Mouse (Mus musculus): Measurements from ENCODE around the gene 9230104L09Rik. TPM values are rescaled to one million over a fixed set of nuclear protein-coding genes. Genes with fewer than 3 reads are reported as not detected.
A peak's percentile ranks its signal among the peaks of the same experiment; 100 is the strongest.

Gene 9230104L09Rik
- polyA plus RNA-seq, 1 experiment from 2014 or later = not detected

- no peaks in the 10 kb centered on the region for H3K27me3 ChIP-seq (ENCODE audit: control insufficient read depth, insufficient read depth, low read length)
- H3K9me3 ChIP-seq (replicated peaks; ENCODE audit: control insufficient read depth, low read length) = no peaks in the 10 kb centered on the region
- no peaks in the 10 kb centered on the region for H3K36me3 ChIP-seq (ENCODE audit: control insufficient read depth, insufficient read depth, low read length)
- H3K9ac ChIP-seq (ENCODE audit: low read depth, low read length) = no peak overlapping the region
- H3K27ac ChIP-seq (ENCODE audit: low read depth, low read length) = no peak overlapping the region; the same call in 1 of the 2 replicates
- H3K4me1 ChIP-seq (ENCODE audit: control insufficient read depth, insufficient read depth, low read length) = no peaks in the 10 kb centered on the region
- peak; percentile 71; the same call in 1 of the 2 replicates for ATAC-seq (replicated peaks; ENCODE audit: insufficient number of reproducible peaks, low FRiP score, low TSS enrichment)
- H3K4me2 ChIP-seq = no peak overlapping the region
- no peak overlapping the region for H3K4me3 ChIP-seq (ENCODE audit: low read depth, low read length)
Measured at GRCm38 (mm10) chr2:148884738-148885137, 19.9 kb upstream of the 9230104L09Rik start.

GRCm38 (mm10) chr2:148879199-148879598 is 14.4 kb upstream of the 9230104L09Rik start:
- H3K9me3 ChIP-seq (replicated peaks; ENCODE audit: control insufficient read depth, low read length) = no peaks in the 10 kb centered on the region
- peak overlapping the region; percentile 55 for H3K27ac ChIP-seq (ENCODE audit: low read depth, low read length)
- 25% methylated on average over 1 of the region's 1 CpGs for WGBS (ENCODE audit: insufficient replicate concordance)
- no peak overlapping the region for H3K9ac ChIP-seq (ENCODE audit: low read depth, low read length)
- no peak overlapping the region for H3K4me2 ChIP-seq
- no peak overlapping the region for H3K4me3 ChIP-seq (ENCODE audit: low read depth, low read length)
- no peak for ATAC-seq (replicated peaks; ENCODE audit: insufficient number of reproducible peaks, low FRiP score, low TSS enrichment)
- H3K27me3 ChIP-seq (ENCODE audit: control insufficient read depth, insufficient read depth, low read length) = no peaks in the 10 kb centered on the region
- no peaks in the 10 kb centered on the region for H3K36me3 ChIP-seq (ENCODE audit: control insufficient read depth, insufficient read depth, low read length)
- H3K4me1 ChIP-seq (ENCODE audit: control insufficient read depth, insufficient read depth, low read length) = peaks cover 36% of the 10 kb centered on the region

- Histone ChIP-seq H3K4me1 (ENCODE audit: control insufficient read depth, insufficient read depth, low read length) (peaks cover 41% of the 10 kb centered on the region), H3K9ac (ENCODE audit: low read depth, low read length) (no peak overlapping the region), H3K4me3 (ENCODE audit: low read depth, low read length) (no peak overlapping the region), H3K27me3 (ENCODE audit: control insufficient read depth, insufficient read depth, low read length) (no peaks in the 10 kb centered on the region), H3K4me2 (no peak overlapping the region), H3K36me3 (ENCODE audit: control insufficient read depth, insufficient read depth, low read length) (no peaks in the 10 kb centered on the region), H3K27ac (ENCODE audit: low read depth, low read length) (peak overlapping the region; percentile 55), H3K9me3 (replicated peaks; ENCODE audit: control insufficient read depth, low read length) (no peaks in the 10 kb centered on the region)
- WGBS (ENCODE audit: insufficient replicate concordance) = 0% methylated on average over 2 of the region's 2 CpGs
- no peak for ATAC-seq (replicated peaks; ENCODE audit: insufficient number of reproducible peaks, low FRiP score, low TSS enrichment)
Measured at GRCm38 (mm10) chr2:148878641-148879130, 13.8 kb upstream of the 9230104L09Rik start.

GRCm38 (mm10) chr2:148877016-148877770 is 12.4 kb upstream of the 9230104L09Rik start:
- Histone ChIP-seq H3K27me3 (ENCODE audit: control insufficient read depth, insufficient read depth, low read length) (no peaks in the 10 kb centered on the region), H3K4me3 (ENCODE audit: low read depth, low read length) (no peak overlapping the region), H3K4me1 (ENCODE audit: control insufficient read depth, insufficient read depth, low read length) (peaks cover 55% of the 10 kb centered on the region), H3K9me3 (replicated peaks; ENCODE audit: control insufficient read depth, low read length) (no peaks in the 10 kb centered on the region), H3K9ac (ENCODE audit: low read depth, low read length) (no peak overlapping the region), H3K4me2 (no peak overlapping the region), H3K27ac (ENCODE audit: low read depth, low read length) (peak overlapping the region; percentile 7), H3K36me3 (ENCODE audit: control insufficient read depth, insufficient read depth, low read length) (no peaks in the 10 kb centered on the region)
- no peak for ATAC-seq (replicated peaks; ENCODE audit: insufficient number of reproducible peaks, low FRiP score, low TSS enrichment)
- WGBS (ENCODE audit: insufficient replicate concordance) = 21% methylated on average over 3 of the region's 3 CpGs

- Histone ChIP-seq H3K9ac (ENCODE audit: low read depth, low read length) (peak within 1 kb of the TSS; percentile 94), H3K4me3 (ENCODE audit: low read depth, low read length) (peak within 1 kb of the TSS; percentile 94), H3K27me3 (ENCODE audit: control insufficient read depth, insufficient read depth, low read length) (no peaks in the 10 kb centered on the region), H3K9me3 (replicated peaks; ENCODE audit: control insufficient read depth, low read length) (no peaks in the 10 kb centered on the region), H3K4me1 (ENCODE audit: control insufficient read depth, insufficient read depth, low read length) (peaks cover 55% of the 10 kb centered on the region), H3K27ac (ENCODE audit: low read depth, low read length) (peak within 1 kb of the TSS; percentile 93), H3K4me2 (peak within 1 kb of the TSS; percentile 90), H3K36me3 (ENCODE audit: control insufficient read depth, insufficient read depth, low read length) (peaks cover 7% of the 10 kb centered on the region)
- 0% methylated on average over 19 of the region's 19 CpGs for WGBS (ENCODE audit: insufficient replicate concordance)
- ATAC-seq (replicated peaks; ENCODE audit: insufficient number of reproducible peaks, low FRiP score, low TSS enrichment) = peak; percentile 92
Measured at GRCm38 (mm10) chr2:148875335-148875811, 10.5 kb upstream of the 9230104L09Rik start, which contains the start of gene Cst3. TSS of gene Cst3 (minus strand) at chr2:148875692.

- whole genome bisulfite sequencing (ENCODE audit: insufficient replicate concordance) = under 1% methylated on average over 34 of the region's 34 CpGs
- ATAC-seq (replicated peaks; ENCODE audit: insufficient number of reproducible peaks, low FRiP score, low TSS enrichment) = peak; percentile 48
- Histone ChIP-seq H3K27me3 (ENCODE audit: control insufficient read depth, insufficient read depth, low read length) (no peaks in the 10 kb centered on the region), H3K27ac (ENCODE audit: low read depth, low read length) (peak overlapping the region; percentile 93), H3K36me3 (ENCODE audit: control insufficient read depth, insufficient read depth, low read length) (peaks cover 7% of the 10 kb centered on the region), H3K4me1 (ENCODE audit: control insufficient read depth, insufficient read depth, low read length) (peaks cover 55% of the 10 kb centered on the region), H3K4me2 (peak overlapping the region; percentile 90), H3K9ac (ENCODE audit: low read depth, low read length) (peak overlapping the region; percentile 94), H3K9me3 (replicated peaks; ENCODE audit: control insufficient read depth, low read length) (no peaks in the 10 kb centered on the region), H3K4me3 (ENCODE audit: low read depth, low read length) (peak overlapping the region; percentile 94)
Measured at GRCm38 (mm10) chr2:148874617-148875334, 9.9 kb upstream of the 9230104L09Rik start.

- no peak for ATAC-seq (replicated peaks; ENCODE audit: insufficient number of reproducible peaks, low FRiP score, low TSS enrichment)
- H3K27ac ChIP-seq (ENCODE audit: low read depth, low read length) = no peak overlapping the region
- H3K4me3 ChIP-seq (ENCODE audit: low read depth, low read length) = peak overlapping the region; percentile 94
- peaks cover 7% of the 10 kb centered on the region for H3K36me3 ChIP-seq (ENCODE audit: control insufficient read depth, insufficient read depth, low read length)
- peak overlapping the region; percentile 94 for H3K9ac ChIP-seq (ENCODE audit: low read depth, low read length)
- H3K27me3 ChIP-seq (ENCODE audit: control insufficient read depth, insufficient read depth, low read length) = no peaks in the 10 kb centered on the region
- H3K4me1 ChIP-seq (ENCODE audit: control insufficient read depth, insufficient read depth, low read length) = peaks cover 52% of the 10 kb centered on the region
- peak overlapping the region; percentile 90 for H3K4me2 ChIP-seq
- WGBS (ENCODE audit: insufficient replicate concordance) = 24% methylated on average over 3 of the region's 3 CpGs
- no peaks in the 10 kb centered on the region for H3K9me3 ChIP-seq (replicated peaks; ENCODE audit: control insufficient read depth, low read length)
Measured at GRCm38 (mm10) chr2:148874224-148874616, 9.4 kb upstream of the 9230104L09Rik start.

- Histone ChIP-seq H3K27ac (ENCODE audit: low read depth, low read length) (0 out of 2 replicates have a peak overlapping the region, but pooled peaks have one; percentile 11), H3K27me3 (ENCODE audit: control insufficient read depth, insufficient read depth, low read length) (no peaks in the 10 kb centered on the region), H3K9me3 (replicated peaks; ENCODE audit: control insufficient read depth, low read length) (no peaks in the 10 kb centered on the region), H3K4me2 (peak overlapping the region; percentile 90), H3K4me3 (ENCODE audit: low read depth, low read length) (peak overlapping the region; percentile 94; the same call in 1 of the 2 replicates), H3K36me3 (ENCODE audit: control insufficient read depth, insufficient read depth, low read length) (peaks cover 7% of the 10 kb centered on the region), H3K4me1 (ENCODE audit: control insufficient read depth, insufficient read depth, low read length) (peaks cover 39% of the 10 kb centered on the region), H3K9ac (ENCODE audit: low read depth, low read length) (peak overlapping the region; percentile 4)
- 61% methylated on average over 4 of the region's 4 CpGs for WGBS (ENCODE audit: insufficient replicate concordance)
- no peak for ATAC-seq (replicated peaks; ENCODE audit: insufficient number of reproducible peaks, low FRiP score, low TSS enrichment)
Measured at GRCm38 (mm10) chr2:148872860-148873259, 8.0 kb upstream of the 9230104L09Rik start.
